Mouse (Mus musculus) midbrain, embryonic 13.5 days (tissue): ENCODE measurements around the gene Slc44a3. TPM values are rescaled to one million over a fixed set of nuclear protein-coding genes. Genes with fewer than 3 reads are reported as not detected.
"Not testable (repeated sequence)": the region's sequence is repeated elsewhere in the genome, so short reads cannot be mapped to it uniquely, and the experiment has no call there.

Source experiments
- ATAC-seq: fragments of 200-750 bp; cut with Nextera tagmentation; 2 replicates; pipeline ENCODE4 v1.8.0; 2017; ENCODE audit warnings: mild to moderate bottlenecking, moderate TSS enrichment, moderate library complexity
- H3K27ac ChIP-seq: fragments of 300-500 bp; sonication (generic); 2 replicates; pipeline ENCODE4 v1.5.1; 2015; ENCODE audit warnings: inconsistent platforms, mild to moderate bottlenecking, moderate library complexity
- H3K27me3 ChIP-seq: fragments of 300-500 bp; sonication (generic); 2 replicates; pipeline ENCODE4 v1.6.1; 2015; ENCODE audit warnings: mild to moderate bottlenecking, inconsistent platforms
- H3K36me3 ChIP-seq: fragments of 300-500 bp; sonication (generic); 2 replicates; pipeline ENCODE4 v1.6.1; 2015; ENCODE audit warnings: mild to moderate bottlenecking, inconsistent platforms
- H3K4me1 ChIP-seq: fragments of 300-500 bp; sonication (generic); replicated peaks from 2 replicates; pipeline ENCODE4 v1.6.1; 2015; ENCODE audit warnings: inconsistent platforms
- H3K4me2 ChIP-seq: fragments of 300-500 bp; sonication (generic); replicated peaks from 2 replicates; pipeline ENCODE4 v1.6.1; 2015; ENCODE audit warnings: moderate library complexity, mild to moderate bottlenecking, inconsistent platforms
- H3K4me3 ChIP-seq: fragments of 300-500 bp; sonication (generic); replicated peaks from 2 replicates; pipeline ENCODE4 v1.5.1; 2015; ENCODE audit warnings: mild to moderate bottlenecking, inconsistent platforms
- H3K9ac ChIP-seq: fragments of 300-500 bp; sonication (generic); replicated peaks from 2 replicates; pipeline ENCODE4 v1.6.1; 2015; ENCODE audit warnings: mild to moderate bottlenecking, inconsistent platforms
- H3K9me3 ChIP-seq: fragments of 300-500 bp; sonication (generic); 2 replicates; pipeline ENCODE4 v1.6.1; 2016; ENCODE audit warnings: mild to moderate bottlenecking, inconsistent platforms
- WGBS: fragments of 180-500 bp; shearing (Covaris S2); methylation state at CpG from one replicate; pipeline ENCODE4 v1.1.7; 2015; 5-methylcytosine and 5-hydroxymethylcytosine counted together
- polyA plus RNA-seq: library from polyadenylated mRNA; unstranded; fragments of >200 nt; fragmentation: Nextera tagmentation; extraction: Ambion mirVana; gene quantifications from 2 replicates; pipeline ENCODE4 v1.2.1, GENCODE M21; 2015

Gene Slc44a3
- polyA plus RNA-seq, 1 experiment from 2014 or later = 0.86 TPM

DNA sequence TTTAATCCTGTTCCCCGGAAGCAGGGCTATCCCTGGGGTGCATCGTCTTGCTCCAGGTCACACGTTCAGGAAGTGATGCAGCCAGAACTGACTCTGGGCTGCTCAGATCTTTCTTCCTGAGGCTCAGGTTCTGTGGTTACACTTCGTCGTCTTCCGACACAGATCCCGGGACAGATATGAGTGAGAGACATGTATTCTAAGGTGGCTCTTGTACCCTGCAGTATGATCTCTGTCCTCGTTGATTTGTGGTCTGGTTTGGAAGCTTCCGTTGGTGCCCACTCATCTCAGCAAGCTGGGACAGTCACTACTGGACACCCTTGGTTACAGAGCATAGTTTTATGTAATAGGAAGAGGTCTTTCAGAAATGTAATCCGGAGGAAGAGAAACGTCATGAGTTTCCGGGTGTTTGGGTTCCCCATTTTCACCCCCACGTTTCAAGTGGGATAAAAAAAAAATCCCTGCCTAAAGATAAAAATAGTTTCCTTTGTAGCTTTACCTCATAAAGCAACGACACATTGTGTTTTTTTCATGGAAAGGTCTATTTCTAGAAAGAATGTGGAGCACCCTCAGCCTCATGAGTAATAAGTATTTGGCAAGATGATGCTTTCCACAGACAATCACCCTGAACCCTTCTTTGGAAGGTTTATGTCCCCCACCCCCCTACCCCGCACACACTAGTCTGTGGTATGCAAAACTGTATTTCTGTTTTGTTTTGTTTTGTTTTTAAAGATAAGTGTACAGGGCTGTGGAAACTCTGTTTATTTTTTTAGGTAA is 15.8 kb upstream of the Slc44a3 start:
- Histone ChIP-seq H3K4me2 (no peak overlapping the region), H3K27me3 (no peaks in the 10 kb centered on the region; the same call in 1 of the 2 replicates), H3K4me3 (no peak overlapping the region), H3K36me3 (no peaks in the 10 kb centered on the region), H3K9me3 (no peaks in the 10 kb centered on the region), H3K27ac (no peak overlapping the region), H3K9ac (no peak overlapping the region), H3K4me1 (no peaks in the 10 kb centered on the region)
- 78% methylated on average over 15 of the region's 15 CpGs for WGBS
- ATAC-seq = no peak

DNA sequence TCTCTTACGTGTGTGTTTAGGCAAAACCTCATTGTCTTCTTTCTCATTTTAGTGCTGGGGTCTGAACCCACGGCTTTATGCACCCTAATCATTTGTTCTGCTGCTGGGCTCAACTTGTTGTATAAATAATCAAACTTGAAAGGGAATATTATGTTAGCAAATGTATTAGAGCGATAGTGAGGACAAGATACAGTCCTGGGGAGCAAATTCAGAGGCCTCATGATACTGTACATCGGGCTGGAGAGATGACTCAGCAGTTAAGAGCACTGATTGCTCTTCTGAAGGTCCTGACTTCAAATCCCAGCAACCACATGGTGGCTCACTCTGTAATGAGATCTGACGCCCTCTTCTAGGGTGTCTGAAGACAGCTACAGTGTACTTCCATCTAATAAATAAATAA is 8.4 kb upstream of the Slc44a3 start:
- Histone ChIP-seq H3K9me3 (no peaks in the 10 kb centered on the region), H3K4me3 (no peak overlapping the region), H3K27ac (no peak overlapping the region), H3K27me3 (no peaks in the 10 kb centered on the region), H3K9ac (no peak overlapping the region), H3K36me3 (no peaks in the 10 kb centered on the region), H3K4me1 (0 out of 2 replicates have a peak, but pooled peaks cover 7% of the 10 kb centered on the region), H3K4me2 (no peak overlapping the region)
- no peak for ATAC-seq
- WGBS = 68% methylated on average over 5 of the region's 5 CpGs

- H3K36me3 ChIP-seq = no peaks in the 10 kb centered on the region
- H3K9me3 ChIP-seq = no peaks in the 10 kb centered on the region
- WGBS = 12% methylated on average over 8 of the region's 8 CpGs
- no peak overlapping the region for H3K27ac ChIP-seq
- no peak overlapping the region for H3K4me3 ChIP-seq
- no peak overlapping the region for H3K4me2 ChIP-seq
- H3K9ac ChIP-seq = no peak overlapping the region
- H3K4me1 ChIP-seq = 0 out of 2 replicates have a peak, but pooled peaks cover 7% of the 10 kb centered on the region
- H3K27me3 ChIP-seq = peaks cover 2% of the 10 kb centered on the region
- ATAC-seq = peak; percentile 70
Measured at GRCm38 (mm10) chr3:121539871-121540431, 7.7 kb upstream of the Slc44a3 start.

GRCm38 (mm10) chr3:121538847-121539246 is 6.6 kb upstream of the Slc44a3 start:
- not testable (repeated sequence) for H3K9ac ChIP-seq, H3K27ac ChIP-seq, H3K36me3 ChIP-seq, H3K4me3 ChIP-seq, H3K4me2 ChIP-seq, H3K4me1 ChIP-seq, ATAC-seq, H3K9me3 ChIP-seq
- peaks cover 11% of the 10 kb centered on the region for H3K27me3 ChIP-seq
- WGBS = 73% methylated on average over 3 of the region's 3 CpGs

DNA sequence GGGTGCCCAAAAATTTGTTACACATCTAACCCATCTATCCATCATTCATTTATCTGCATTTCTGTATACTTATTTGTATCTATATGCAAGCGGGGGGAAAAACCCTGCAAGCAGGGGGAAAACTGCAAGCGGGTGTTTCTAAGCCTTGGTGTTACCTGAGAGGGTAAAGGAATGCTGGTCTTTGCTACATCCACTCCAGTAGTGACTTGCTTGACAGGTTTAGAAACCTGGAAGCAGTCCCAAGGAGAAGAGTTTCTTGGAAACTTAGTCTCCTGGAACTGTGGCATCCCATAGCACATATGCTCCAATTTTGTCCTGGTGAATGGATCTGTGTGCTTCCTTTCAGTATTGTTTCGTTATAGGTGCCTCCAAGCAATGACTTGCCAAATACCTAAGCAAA is 5.8 kb upstream of the Slc44a3 start:
- 96% methylated on average over 3 of the region's 3 CpGs for whole genome bisulfite sequencing
- Histone ChIP-seq H3K9me3 (no peaks in the 10 kb centered on the region), H3K36me3 (no peaks in the 10 kb centered on the region), H3K4me1 (0 out of 2 replicates have a peak, but pooled peaks cover 7% of the 10 kb centered on the region), H3K27me3 (peaks cover 15% of the 10 kb centered on the region), H3K4me2 (no peak overlapping the region), H3K27ac (no peak overlapping the region), H3K4me3 (no peak overlapping the region), H3K9ac (no peak overlapping the region)
- ATAC-seq = no peak

GRCm38 (mm10) chr3:121536803-121537202 is 4.6 kb upstream of the Slc44a3 start:
- H3K27me3 ChIP-seq = peaks cover 25% of the 10 kb centered on the region
- H3K9me3 ChIP-seq = no peaks in the 10 kb centered on the region
- H3K4me1 ChIP-seq = peaks cover 13% of the 10 kb centered on the region; the same call in 1 of the 2 replicates
- 87% methylated on average over 9 of the region's 9 CpGs for WGBS
- ATAC-seq = no peak
- H3K4me2 ChIP-seq = no peak overlapping the region
- no peak overlapping the region for H3K27ac ChIP-seq
- H3K36me3 ChIP-seq = no peaks in the 10 kb centered on the region
- no peak overlapping the region for H3K9ac ChIP-seq
- no peak overlapping the region for H3K4me3 ChIP-seq

- no peak overlapping the region for H3K4me3 ChIP-seq
- no peak overlapping the region for H3K27ac ChIP-seq
- ATAC-seq = no peak
Measured at GRCm38 (mm10) chr3:121535813-121536504, 3.8 kb upstream of the Slc44a3 start.

GRCm38 (mm10) chr3:121531370-121532148 is 645 bp downstream of the Slc44a3 start:
- Histone ChIP-seq H3K4me2 (peak overlapping the region; percentile 53), H3K9me3 (no peaks in the 10 kb centered on the region), H3K9ac (no peak overlapping the region; the same call in 1 of the 2 replicates), H3K4me1 (peaks cover 8% of the 10 kb centered on the region), H3K36me3 (no peaks in the 10 kb centered on the region), H3K27me3 (peaks cover 32% of the 10 kb centered on the region), H3K27ac (no peak overlapping the region), H3K4me3 (peak overlapping the region; percentile 33)
- ATAC-seq = no peak
- WGBS = 48% methylated on average over 16 of the region's 16 CpGs

More at GRCm38 (mm10) chr3:121535813-121536504, 3.8 kb upstream of the Slc44a3 start:
- Histone ChIP-seq H3K36me3 (no peaks in the 10 kb centered on the region), H3K9me3 (no peaks in the 10 kb centered on the region), H3K4me1 (peaks cover 15% of the 10 kb centered on the region; the same call in 1 of the 2 replicates), H3K9ac (no peak overlapping the region), H3K4me2 (no peak overlapping the region), H3K27me3 (peaks cover 32% of the 10 kb centered on the region)
- WGBS = 94% methylated on average over 3 of the region's 3 CpGs

DNA sequence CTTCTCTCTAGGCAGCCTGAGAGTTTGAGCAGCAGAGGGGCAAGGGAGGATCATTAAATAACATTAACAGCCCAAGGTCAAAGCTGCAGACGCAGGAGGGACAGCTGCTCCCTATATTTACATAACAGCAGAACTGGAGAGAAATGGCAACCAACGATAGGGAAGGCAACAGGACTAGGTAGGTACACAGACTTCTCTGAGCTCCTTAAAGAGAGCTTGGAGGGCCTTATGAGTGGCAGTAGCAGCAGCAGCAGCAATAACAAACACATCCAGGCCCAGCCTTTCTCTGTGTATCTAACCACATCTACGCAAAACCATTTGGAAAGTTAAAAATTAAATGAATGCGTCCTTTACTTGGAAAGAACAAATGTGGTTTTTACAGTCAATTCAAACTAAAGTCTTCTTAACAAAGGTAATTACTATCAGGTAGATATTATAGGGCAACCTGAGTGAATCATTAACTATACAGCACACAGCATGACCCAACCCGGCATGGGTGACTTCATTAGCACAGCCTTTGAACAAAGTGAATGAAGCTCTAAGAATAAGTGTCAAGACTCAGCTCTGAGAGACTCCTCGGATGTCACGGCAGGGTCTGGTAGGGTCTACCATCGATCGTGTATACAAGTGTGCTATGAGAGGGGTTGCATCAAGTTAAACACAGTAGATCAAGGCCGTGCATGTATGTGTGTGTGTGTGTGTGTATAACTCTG is 1.5 kb downstream of the Slc44a3 start:
- H3K27ac ChIP-seq = no peak overlapping the region
- peaks cover 8% of the 10 kb centered on the region for H3K4me1 ChIP-seq
- no peak overlapping the region for H3K4me3 ChIP-seq
- H3K36me3 ChIP-seq = no peaks in the 10 kb centered on the region
- H3K9ac ChIP-seq = no peak overlapping the region
- no peak overlapping the region for H3K4me2 ChIP-seq
- peaks cover 32% of the 10 kb centered on the region for H3K27me3 ChIP-seq
- ATAC-seq = 0 out of 2 replicates have a peak, but pooled peaks have one; percentile 52
- WGBS = 64% methylated on average over 10 of the region's 10 CpGs
- H3K9me3 ChIP-seq = no peaks in the 10 kb centered on the region

DNA sequence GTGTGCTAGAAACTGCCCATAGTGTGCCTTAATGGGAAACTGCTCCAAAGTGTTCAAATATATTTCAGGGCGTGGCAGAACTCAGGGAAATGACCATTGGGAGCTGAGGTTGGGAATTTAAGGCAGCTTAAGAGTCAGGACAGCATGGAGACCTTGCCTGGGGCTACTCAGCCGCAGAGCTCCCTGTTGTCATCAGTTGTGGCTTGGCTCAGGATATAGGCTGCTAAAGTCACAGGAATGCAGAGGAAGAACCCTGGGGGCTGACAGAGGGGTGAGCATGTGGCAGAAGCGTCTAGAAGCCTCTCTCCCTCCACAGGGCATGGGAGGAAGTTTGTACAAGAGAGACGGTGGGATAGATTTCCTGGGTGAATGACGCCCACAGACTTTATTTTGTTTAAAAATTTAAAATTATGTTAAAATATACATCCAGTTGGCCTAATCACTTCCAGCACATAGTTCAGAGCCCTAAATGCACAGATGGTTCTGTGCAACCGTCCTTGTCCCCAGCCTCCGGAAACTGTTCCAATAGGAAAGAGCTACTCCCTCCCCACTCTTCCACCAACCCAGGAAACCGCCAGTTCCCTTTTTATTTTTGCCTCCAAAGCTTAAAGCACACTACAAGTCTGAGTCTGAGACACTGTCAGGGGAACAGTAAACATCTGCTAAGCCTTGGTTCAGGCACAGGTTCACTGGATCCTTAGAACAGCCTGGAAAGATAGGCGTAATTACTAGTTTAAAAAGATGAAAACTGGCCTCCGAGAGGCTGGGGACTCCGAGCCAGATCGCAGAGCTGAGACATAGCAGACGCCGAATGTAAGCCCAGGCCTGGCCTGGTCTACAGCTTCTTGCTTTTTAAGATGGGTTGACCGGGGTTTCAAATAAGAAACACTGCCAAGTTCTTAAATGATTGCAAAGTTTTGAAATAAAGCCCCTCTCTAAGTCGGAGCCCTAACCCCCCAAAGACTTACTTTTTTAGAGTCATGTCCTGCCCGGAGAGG is 5.8 kb downstream of the Slc44a3 start:
- ATAC-seq = no peak
- WGBS = 74% methylated on average over 17 of the region's 17 CpGs
- no peak overlapping the region for H3K4me3 ChIP-seq
- no peak overlapping the region for H3K4me2 ChIP-seq
- peaks cover 3% of the 10 kb centered on the region; the same call in 1 of the 2 replicates for H3K27me3 ChIP-seq
- no peaks in the 10 kb centered on the region for H3K36me3 ChIP-seq
- H3K9me3 ChIP-seq = no peaks in the 10 kb centered on the region
- H3K9ac ChIP-seq = no peak overlapping the region
- no peaks in the 10 kb centered on the region; the same call in 1 of the 2 replicates for H3K4me1 ChIP-seq
- no peak overlapping the region for H3K27ac ChIP-seq
